Mouse (Mus musculus): ENCODE results near the gene Sept9. TPM values are rescaled to one million over a fixed set of nuclear protein-coding genes. Genes with fewer than 3 reads are reported as not detected.

The Sept9 gene
- total RNA-seq, 2 experiments from 2014 or later = 11.5 to 13.6 TPM

GRCm38 (mm10) chr11:117408442-117409031, 209.1 kb downstream of the Sept9 start:
- DNase-seq = no peak
- H3K27ac ChIP-seq = peak overlapping the region; percentile 75; the same call in 1 of the 2 replicates
- intact Hi-C loops (cut with DNase I) = no loop called here
- no peak for TF ChIP-seq CTCF (IDR thresholded peaks at IDR 0.05)
- peak overlapping the region; percentile 59 for H3K4me3 ChIP-seq

GRCm38 (mm10) chr11:117409331-117409730, 209.9 kb downstream of the Sept9 start:
- TF ChIP-seq CTCF (IDR thresholded peaks at IDR 0.05) = no peak
- Histone ChIP-seq H3K4me3 (no peak overlapping the region), H3K27ac (no peak overlapping the region)
- intact Hi-C loops (cut with DNase I) = no loop called here
- no peak for DNase-seq

DNA sequence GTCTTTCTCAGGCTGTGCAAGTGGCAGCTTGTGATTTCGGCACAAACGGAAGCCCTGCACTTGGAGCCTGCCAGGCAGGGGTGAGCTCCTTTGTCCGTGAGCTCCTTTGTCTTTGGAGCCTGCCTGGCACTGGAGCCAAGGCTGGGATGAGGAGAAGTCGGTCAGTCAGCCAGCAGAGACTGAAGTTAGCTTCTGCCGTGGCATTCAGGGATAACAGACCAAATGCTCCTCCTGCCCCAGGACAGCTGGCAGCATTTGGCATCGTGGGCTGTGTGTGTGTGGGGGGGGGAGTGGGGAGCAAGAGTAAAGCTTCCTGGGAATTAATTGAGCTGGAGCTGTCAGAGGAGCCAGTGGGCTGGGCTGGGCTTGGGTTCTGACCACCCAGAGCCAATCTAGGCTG, 210.6 kb downstream of the Sept9 start:
- H3K4me3 ChIP-seq = no peak overlapping the region
- H3K27ac ChIP-seq = no peak overlapping the region
- intact Hi-C loops (cut with DNase I) = no loop called here
- no peak for TF ChIP-seq CTCF (IDR thresholded peaks at IDR 0.05)
- no peak for DNase-seq

GRCm38 (mm10) chr11:117411663-117412062, 212.2 kb downstream of the Sept9 start:
- intact Hi-C loops (cut with DNase I) = no loop called here
- no peak for DNase-seq
- H3K27ac ChIP-seq = no peak overlapping the region
- H3K4me3 ChIP-seq = no peak overlapping the region
- TF ChIP-seq CTCF (IDR thresholded peaks at IDR 0.05) = no peak

Other genes with a start within 250 kb of the Sept9 start
- 10 to 100 TPM; 52.3 to 52.8 TPM for gene Sec14l1, start 84.5 kb upstream of the Sept9 start, total RNA-seq (2021)